Comparison of ENCODE assay signal across 11 mouse cellular contexts in genomic region chr17:71947452-71947851, GRCm38 (mm10).
DNase-seq lines count a peak whose midpoint lies in the region; ATAC-seq and TF ChIP-seq lines count a peak whose summit lies in the region.
"Had no signal": no experiment of that assay in that cellular context is flagged by ENCODE, and none has a peak within 500 bp of the region (broad histone marks: within the 10 kb centered on the region; RNA-seq: fewer than 3 reads in every experiment).

No protein-coding gene starts in this region.

- no peak for TF ChIP-seq CTCF in hindbrain, postnatal 0 days (IDR thresholded peaks at IDR 0.05; ENCODE audit: low read depth)

- H3K9ac ChIP-seq in hindbrain, postnatal 0 days (replicated peaks; ENCODE audit: low read length) = no peak overlapping the region
- no peak overlapping the region for H3K9ac ChIP-seq in embryonic facial prominence, embryonic 11.5 days (replicated peaks; ENCODE audit: low read length)
- no peak overlapping the region for H3K9ac ChIP-seq in midbrain, embryonic 14.5 days (replicated peaks; ENCODE audit: low read length)
- H3K9ac ChIP-seq: lung, embryonic 15.5 days had no signal

- H3K36me3 ChIP-seq in hindbrain, embryonic 10.5 days = no peaks in the 10 kb centered on the region
- no peaks in the 10 kb centered on the region for H3K36me3 ChIP-seq in hindbrain, postnatal 0 days (ENCODE audit: insufficient read depth, low read length)
- no peaks in the 10 kb centered on the region for H3K36me3 ChIP-seq in embryonic facial prominence, embryonic 11.5 days (replicated peaks; ENCODE audit: control insufficient read depth, insufficient read depth, low read depth, low read length)
- H3K36me3 ChIP-seq in midbrain, embryonic 14.5 days (ENCODE audit: control insufficient read depth, insufficient read depth, low read length) = no peaks in the 10 kb centered on the region
- H3K36me3 ChIP-seq: lung, embryonic 15.5 days had no signal

- no peak overlapping the region for H3K4me2 ChIP-seq in hindbrain, postnatal 0 days (ENCODE audit: low read depth, low read length)
- H3K4me2 ChIP-seq in embryonic facial prominence, embryonic 11.5 days (ENCODE audit: low read depth, low read length) = no peak overlapping the region
- 0 out of 2 replicates have a peak overlapping the region, but pooled peaks have one; percentile 21 for H3K4me2 ChIP-seq in midbrain, embryonic 14.5 days (ENCODE audit: low read length)
- H3K4me2 ChIP-seq: lung, embryonic 15.5 days had no signal

- WGBS in hindbrain, embryonic 10.5 days = 12% methylated on average over 9 of the region's 9 CpGs
- WGBS in hindbrain, postnatal 0 days = 14% methylated on average over 9 of the region's 9 CpGs
- 6% methylated on average over 9 of the region's 9 CpGs for WGBS in embryonic facial prominence, embryonic 11.5 days
- 4% methylated on average over 9 of the region's 9 CpGs for WGBS in midbrain, embryonic 14.5 days

- H3K9me3 ChIP-seq in hindbrain, embryonic 10.5 days = no peaks in the 10 kb centered on the region
- no peaks in the 10 kb centered on the region for H3K9me3 ChIP-seq in hindbrain, postnatal 0 days (ENCODE audit: low read length)
- no peaks in the 10 kb centered on the region for H3K9me3 ChIP-seq in embryonic facial prominence, embryonic 11.5 days (replicated peaks; ENCODE audit: control insufficient read depth, low read length)
- H3K9me3 ChIP-seq in midbrain, embryonic 14.5 days (ENCODE audit: control insufficient read depth, low read length) = no peaks in the 10 kb centered on the region
- H3K9me3 ChIP-seq: lung, embryonic 15.5 days had no signal

- no peak overlapping the region for H3K4me3 ChIP-seq in hindbrain, embryonic 10.5 days
- H3K4me3 ChIP-seq in hindbrain, postnatal 0 days (ENCODE audit: low read length) = no peak overlapping the region
- no peak overlapping the region for H3K4me3 ChIP-seq in embryonic facial prominence, embryonic 11.5 days (ENCODE audit: low read depth, low read length)
- H3K4me3 ChIP-seq in midbrain, embryonic 14.5 days (replicated peaks; ENCODE audit: low read depth, low read length) = no peak overlapping the region
- H3K4me3 ChIP-seq: lung, embryonic 15.5 days had no signal

- H3K4me1 ChIP-seq in hindbrain, embryonic 10.5 days (replicated peaks) = peaks cover 26% of the 10 kb centered on the region
- peaks cover 5% of the 10 kb centered on the region; the same call in 1 of the 2 replicates for H3K4me1 ChIP-seq in hindbrain, postnatal 0 days (ENCODE audit: insufficient read depth, low read length)
- H3K4me1 ChIP-seq in embryonic facial prominence, embryonic 11.5 days (ENCODE audit: control insufficient read depth, insufficient read depth, low read length) = no peaks in the 10 kb centered on the region
- H3K4me1 ChIP-seq in midbrain, embryonic 14.5 days (ENCODE audit: control insufficient read depth, insufficient read depth, low read length) = peaks cover 8% of the 10 kb centered on the region
- H3K4me1 ChIP-seq: lung, embryonic 15.5 days had no signal

- no peak; the same call in 1 of the 2 replicates for ATAC-seq in hindbrain, postnatal 0 days
- ATAC-seq in embryonic facial prominence, embryonic 11.5 days (replicated peaks; ENCODE audit: insufficient number of reproducible peaks, low FRiP score, low TSS enrichment, low read depth) = 0 out of 2 replicates have a peak, but pooled peaks have one; percentile 29
- ATAC-seq in midbrain, embryonic 14.5 days (ENCODE audit: low FRiP score, low TSS enrichment) = no peak
- no peak for ATAC-seq in inflammation-experienced regulatory T-cells, adult 6 months

- H3K27ac ChIP-seq in hindbrain, embryonic 10.5 days = peak overlapping the region; percentile 46; the same call in 1 of the 2 replicates
- H3K27ac ChIP-seq in hindbrain, postnatal 0 days = no peak overlapping the region
- no peak overlapping the region for H3K27ac ChIP-seq in embryonic facial prominence, embryonic 11.5 days (replicated peaks; ENCODE audit: low read depth, low read length)
- H3K27ac ChIP-seq in midbrain, embryonic 14.5 days (replicated peaks; ENCODE audit: low read depth, low read length) = no peak overlapping the region
- H3K27ac ChIP-seq: lung, embryonic 15.5 days had no signal

- no peaks in the 10 kb centered on the region for H3K27me3 ChIP-seq in hindbrain, embryonic 10.5 days (ENCODE audit: insufficient read depth, poor library complexity, severe bottlenecking)
- no peaks in the 10 kb centered on the region for H3K27me3 ChIP-seq in hindbrain, postnatal 0 days (ENCODE audit: insufficient read depth, low read length)
- H3K27me3 ChIP-seq in embryonic facial prominence, embryonic 11.5 days (ENCODE audit: control insufficient read depth, insufficient read depth, low read length) = no peaks in the 10 kb centered on the region
- H3K27me3 ChIP-seq in midbrain, embryonic 14.5 days (ENCODE audit: control insufficient read depth, insufficient read depth, low read length) = no peaks in the 10 kb centered on the region; the same call in 1 of the 2 replicates
- H3K27me3 ChIP-seq: lung, embryonic 15.5 days had no signal

- peak; percentile 25 for DNase-seq in hindbrain, embryonic 10.5 days (ENCODE audit: low spot score)
- no peak for DNase-seq in hindbrain, postnatal 0 days (ENCODE audit: low spot score)
- DNase-seq in adrenal gland, postnatal 25 days = peak; percentile 9
- DNase-seq in embryonic facial prominence, embryonic 11.5 days (ENCODE audit: low spot score) = peak; percentile 17
- peak; percentile 58 for DNase-seq in midbrain, embryonic 14.5 days
- DNase-seq in ovary, postnatal 14 days (ENCODE audit: low spot score) = no peak
- DNase-seq: cerebellum, postnatal 36 days; kidney, adult 11 months; left cerebral cortex, postnatal 4 days had no signal

Comparison
In these comparisons a context has a peak if more than half of its experiments do, and no peak if none do; other contexts are left out.
1. DNase-seq: peak in hindbrain, embryonic 10.5 days (single experiment), adrenal gland, postnatal 25 days (single experiment), embryonic facial prominence, embryonic 11.5 days (single experiment) and midbrain, embryonic 14.5 days (single experiment); none in hindbrain, postnatal 0 days (single experiment) and ovary, postnatal 14 days (single experiment).